Mouse (Mus musculus): Measurements from ENCODE around the gene Upk3b. TPM values are rescaled to one million over a fixed set of nuclear protein-coding genes. Genes with fewer than 3 reads are reported as not detected.
A peak's percentile ranks its signal among the peaks of the same experiment; 100 is the strongest.
"Not testable (repeated sequence)": the region's sequence is repeated elsewhere in the genome, so short reads cannot be mapped to it uniquely, and the experiment has no call there.

Gene Upk3b
- polyA plus RNA-seq, 1 experiment from 2014 or later: 52.1 TPM

- ATAC-seq (replicated peaks; ENCODE audit: low FRiP score, low TSS enrichment, low read depth) (no peak), DNase-seq (ENCODE audit: low spot score) (no peak)
- Histone ChIP-seq H3K4me3 (ENCODE audit: low read depth, low read length) (no peak overlapping the region), H3K4me1 (replicated peaks; ENCODE audit: control insufficient read depth, insufficient read depth, low read length) (no peaks in the 10 kb centered on the region), H3K9me3 (ENCODE audit: control insufficient read depth, low read length) (no peaks in the 10 kb centered on the region), H3K27ac (ENCODE audit: low read depth) (no peak overlapping the region), H3K9ac (ENCODE audit: low read length) (no peak overlapping the region), H3K27me3 (replicated peaks; ENCODE audit: control insufficient read depth, insufficient read depth, low read length) (no peaks in the 10 kb centered on the region), H3K4me2 (ENCODE audit: low read length) (no peak overlapping the region), H3K36me3 (ENCODE audit: control insufficient read depth, insufficient read depth, low read length) (no peaks in the 10 kb centered on the region)
- 91% methylated on average over 8 of the region's 8 CpGs for WGBS
Measured at GRCm38 (mm10) chr5:136041666-136042065, 3.4 kb downstream of the Upk3b start.

- ATAC-seq (replicated peaks; ENCODE audit: low FRiP score, low TSS enrichment, low read depth): no peak
- 65% methylated on average over 13 of the region's 13 CpGs for WGBS
- H3K36me3 ChIP-seq (ENCODE audit: control insufficient read depth, insufficient read depth, low read length): no peaks in the 10 kb centered on the region
Measured at GRCm38 (mm10) chr5:136044865-136045264, 6.6 kb downstream of the Upk3b start.

GRCm38 (mm10) chr5:136045408-136045807 lies 7.1 kb downstream of the Upk3b start:
- Histone ChIP-seq H3K9me3 (ENCODE audit: control insufficient read depth, low read length) (no peaks in the 10 kb centered on the region), H3K4me3 (ENCODE audit: low read depth, low read length) (no peak overlapping the region), H3K9ac (ENCODE audit: low read length) (no peak overlapping the region), H3K4me2 (ENCODE audit: low read length) (no peak overlapping the region), H3K4me1 (replicated peaks; ENCODE audit: control insufficient read depth, insufficient read depth, low read length) (no peaks in the 10 kb centered on the region), H3K27ac (ENCODE audit: low read depth) (no peak overlapping the region), H3K27me3 (replicated peaks; ENCODE audit: control insufficient read depth, insufficient read depth, low read length) (no peaks in the 10 kb centered on the region), H3K36me3 (ENCODE audit: control insufficient read depth, insufficient read depth, low read length) (no peaks in the 10 kb centered on the region)
- ATAC-seq (replicated peaks; ENCODE audit: low FRiP score, low TSS enrichment, low read depth): no peak
- WGBS: 34% methylated on average over 9 of the region's 9 CpGs
- no peak for DNase-seq (ENCODE audit: low spot score)

More at GRCm38 (mm10) chr5:136044865-136045264, 6.6 kb downstream of the Upk3b start:
- Histone ChIP-seq H3K9me3 (ENCODE audit: control insufficient read depth, low read length) (no peaks in the 10 kb centered on the region), H3K27me3 (replicated peaks; ENCODE audit: control insufficient read depth, insufficient read depth, low read length) (no peaks in the 10 kb centered on the region), H3K9ac (ENCODE audit: low read length) (no peak overlapping the region), H3K27ac (ENCODE audit: low read depth) (no peak overlapping the region), H3K4me1 (replicated peaks; ENCODE audit: control insufficient read depth, insufficient read depth, low read length) (no peaks in the 10 kb centered on the region), H3K4me2 (ENCODE audit: low read length) (no peak overlapping the region), H3K4me3 (ENCODE audit: low read depth, low read length) (no peak overlapping the region)
- DNase-seq (ENCODE audit: low spot score): no peak

- peak; percentile 98 for DNase-seq (ENCODE audit: low spot score)
- Histone ChIP-seq H3K9me3 (ENCODE audit: control insufficient read depth, low read length) (no peaks in the 10 kb centered on the region), H3K4me1 (replicated peaks; ENCODE audit: control insufficient read depth, insufficient read depth, low read length) (no peaks in the 10 kb centered on the region), H3K9ac (ENCODE audit: low read length) (no peak overlapping the region), H3K4me2 (ENCODE audit: low read length) (no peak overlapping the region), H3K27ac (ENCODE audit: low read depth) (no peak overlapping the region), H3K36me3 (ENCODE audit: control insufficient read depth, insufficient read depth, low read length) (no peaks in the 10 kb centered on the region), H3K27me3 (replicated peaks; ENCODE audit: control insufficient read depth, insufficient read depth, low read length) (no peaks in the 10 kb centered on the region), H3K4me3 (ENCODE audit: low read depth, low read length) (no peak overlapping the region)
- ATAC-seq (replicated peaks; ENCODE audit: low FRiP score, low TSS enrichment, low read depth): 0 out of 2 replicates have a peak, but pooled peaks have one; percentile 18
- WGBS: 3% methylated on average over 10 of the region's 10 CpGs
Measured at GRCm38 (mm10) chr5:136045987-136046386, 7.7 kb downstream of the Upk3b start.

- H3K9ac ChIP-seq (ENCODE audit: low read length); ATAC-seq (replicated peaks; ENCODE audit: low FRiP score, low TSS enrichment, low read depth); H3K27me3 ChIP-seq (replicated peaks; ENCODE audit: control insufficient read depth, insufficient read depth, low read length); DNase-seq (ENCODE audit: low spot score); H3K27ac ChIP-seq (ENCODE audit: low read depth); H3K9me3 ChIP-seq (ENCODE audit: control insufficient read depth, low read length); H3K4me3 ChIP-seq (ENCODE audit: low read depth, low read length); H3K4me2 ChIP-seq (ENCODE audit: low read length); H3K36me3 ChIP-seq (ENCODE audit: control insufficient read depth, insufficient read depth, low read length): not testable (repeated sequence)
- H3K4me1 ChIP-seq (replicated peaks; ENCODE audit: control insufficient read depth, insufficient read depth, low read length): peaks cover 14% of the 10 kb centered on the region; the same call in 1 of the 2 replicates
Measured at GRCm38 (mm10) chr5:136048541-136048940, 10.2 kb downstream of the Upk3b start.

GRCm38 (mm10) chr5:136049926-136050325 lies 11.6 kb downstream of the Upk3b start:
- Histone ChIP-seq H3K4me1 (replicated peaks; ENCODE audit: control insufficient read depth, insufficient read depth, low read length) (peaks cover 14% of the 10 kb centered on the region; the same call in 1 of the 2 replicates), H3K4me2 (ENCODE audit: low read length) (no peak overlapping the region), H3K36me3 (ENCODE audit: control insufficient read depth, insufficient read depth, low read length) (no peaks in the 10 kb centered on the region), H3K27me3 (replicated peaks; ENCODE audit: control insufficient read depth, insufficient read depth, low read length) (no peaks in the 10 kb centered on the region), H3K27ac (ENCODE audit: low read depth) (no peak overlapping the region), H3K9ac (ENCODE audit: low read length) (no peak overlapping the region), H3K4me3 (ENCODE audit: low read depth, low read length) (no peak overlapping the region), H3K9me3 (ENCODE audit: control insufficient read depth, low read length) (no peaks in the 10 kb centered on the region)
- 47% methylated on average over 6 of the region's 6 CpGs for WGBS
- DNase-seq (ENCODE audit: low spot score) (no peak), ATAC-seq (replicated peaks; ENCODE audit: low FRiP score, low TSS enrichment, low read depth) (no peak)

- Histone ChIP-seq H3K27me3 (replicated peaks; ENCODE audit: control insufficient read depth, insufficient read depth, low read length) (no peaks in the 10 kb centered on the region), H3K9ac (ENCODE audit: low read length) (no peak overlapping the region), H3K4me2 (ENCODE audit: low read length) (peak overlapping the region; percentile 23; the same call in 1 of the 2 replicates), H3K4me3 (ENCODE audit: low read depth, low read length) (no peak overlapping the region), H3K36me3 (ENCODE audit: control insufficient read depth, insufficient read depth, low read length) (no peaks in the 10 kb centered on the region), H3K4me1 (replicated peaks; ENCODE audit: control insufficient read depth, insufficient read depth, low read length) (peaks cover 14% of the 10 kb centered on the region; the same call in 1 of the 2 replicates), H3K9me3 (ENCODE audit: control insufficient read depth, low read length) (no peaks in the 10 kb centered on the region), H3K27ac (ENCODE audit: low read depth) (peak overlapping the region; percentile 69)
- peak; percentile 61 for ATAC-seq (replicated peaks; ENCODE audit: low FRiP score, low TSS enrichment, low read depth)
- 15% methylated on average over 10 of the region's 10 CpGs for WGBS
- peak; percentile 75 for DNase-seq (ENCODE audit: low spot score)
Measured at GRCm38 (mm10) chr5:136051231-136052085, 13.2 kb downstream of the Upk3b start.

- no peak for ATAC-seq (replicated peaks; ENCODE audit: low FRiP score, low TSS enrichment, low read depth)
- H3K27me3 ChIP-seq (replicated peaks; ENCODE audit: control insufficient read depth, insufficient read depth, low read length): no peaks in the 10 kb centered on the region
- H3K4me2 ChIP-seq (ENCODE audit: low read length): no peak overlapping the region
- H3K27ac ChIP-seq (ENCODE audit: low read depth): no peak overlapping the region
- no peak overlapping the region for H3K9ac ChIP-seq (ENCODE audit: low read length)
- H3K9me3 ChIP-seq (ENCODE audit: control insufficient read depth, low read length): no peaks in the 10 kb centered on the region
- no peak for DNase-seq (ENCODE audit: low spot score)
- H3K36me3 ChIP-seq (ENCODE audit: control insufficient read depth, insufficient read depth, low read length): no peaks in the 10 kb centered on the region
- H3K4me3 ChIP-seq (ENCODE audit: low read depth, low read length): no peak overlapping the region
- WGBS: 83% methylated on average over 8 of the region's 8 CpGs
- peaks cover 14% of the 10 kb centered on the region; the same call in 1 of the 2 replicates for H3K4me1 ChIP-seq (replicated peaks; ENCODE audit: control insufficient read depth, insufficient read depth, low read length)
Measured at GRCm38 (mm10) chr5:136052861-136053655, 14.8 kb downstream of the Upk3b start.

Measured in intestine, embryonic 14.5 days (tissue).